Mouse (Mus musculus) stomach, embryonic 14.5 days (tissue): ENCODE measurements around the gene Blm. TPM values are rescaled to one million over a fixed set of nuclear protein-coding genes. Genes with fewer than 3 reads are reported as not detected.

Experiments used
- ATAC-seq: fragments of 200-750 bp; cut with Nextera tagmentation; 2 replicates; pipeline ENCODE4 v1.8.0; 2017; ENCODE audit warnings: low read depth, moderate TSS enrichment; ENCODE audit not compliant: insufficient number of reproducible peaks, insufficient read depth, low FRiP score
- H3K27ac ChIP-seq: fragments of 300-500 bp; sonication (generic); 2 replicates; pipeline ENCODE4 v1.5.1; 2014; ENCODE audit warnings: mild to moderate bottlenecking, low read length, moderate library complexity, mixed read lengths
- H3K27me3 ChIP-seq: fragments of 300-500 bp; sonication (generic); 2 replicates; pipeline ENCODE4 v1.6.1; 2014; ENCODE audit warnings: low read length, control low read depth, mixed read lengths; ENCODE audit not compliant: control insufficient read depth, insufficient read depth
- H3K36me3 ChIP-seq: fragments of 300-500 bp; sonication (generic); 2 replicates; pipeline ENCODE4 v1.6.1; 2014; ENCODE audit warnings: mild to moderate bottlenecking, control low read depth, low read length, moderate library complexity, mixed read lengths; ENCODE audit not compliant: control insufficient read depth, insufficient read depth
- H3K4me1 ChIP-seq: fragments of 300-500 bp; sonication (generic); 2 replicates; pipeline ENCODE4 v1.6.1; 2014; ENCODE audit warnings: low read length, control low read depth, mixed read lengths; ENCODE audit not compliant: control insufficient read depth, insufficient read depth
- H3K4me2 ChIP-seq: fragments of 300-500 bp; sonication (generic); replicated peaks from 2 replicates; pipeline ENCODE4 v1.6.1; 2014; ENCODE audit warnings: low read depth, low read length, control low read depth
- H3K4me3 ChIP-seq: fragments of 300-500 bp; sonication (generic); 2 replicates; pipeline ENCODE4 v1.5.1; 2014; ENCODE audit warnings: low read depth, low read length, control low read depth
- H3K9ac ChIP-seq: fragments of 300-500 bp; sonication (generic); replicated peaks from 2 replicates; pipeline ENCODE4 v1.6.1; 2014; ENCODE audit warnings: low read depth, mild to moderate bottlenecking, control low read depth, low read length, moderate library complexity, mixed read lengths
- H3K9me3 ChIP-seq: fragments of 300-500 bp; sonication (generic); 2 replicates; pipeline ENCODE4 v1.6.1; 2016; ENCODE audit warnings: low read depth, low read length, control low read depth; ENCODE audit not compliant: control insufficient read depth
- WGBS: fragments of 180-500 bp; shearing (Covaris S2); extraction: QIAGEN DNeasy Blood & Tissue Kit; methylation state at CpG from one replicate; pipeline ENCODE4 v1.1.7; 2014; 5-methylcytosine and 5-hydroxymethylcytosine counted together
- polyA plus RNA-seq: library from polyadenylated mRNA; unstranded; fragments of >200 nt; fragmentation: Nextera tagmentation; extraction: Ambion mirVana; gene quantifications from 2 replicates; pipeline ENCODE4 v1.2.1, GENCODE M21; 2014

The Blm gene
- polyA plus RNA-seq, 1 experiment from 2014 or later = 24.0 TPM

DNA sequence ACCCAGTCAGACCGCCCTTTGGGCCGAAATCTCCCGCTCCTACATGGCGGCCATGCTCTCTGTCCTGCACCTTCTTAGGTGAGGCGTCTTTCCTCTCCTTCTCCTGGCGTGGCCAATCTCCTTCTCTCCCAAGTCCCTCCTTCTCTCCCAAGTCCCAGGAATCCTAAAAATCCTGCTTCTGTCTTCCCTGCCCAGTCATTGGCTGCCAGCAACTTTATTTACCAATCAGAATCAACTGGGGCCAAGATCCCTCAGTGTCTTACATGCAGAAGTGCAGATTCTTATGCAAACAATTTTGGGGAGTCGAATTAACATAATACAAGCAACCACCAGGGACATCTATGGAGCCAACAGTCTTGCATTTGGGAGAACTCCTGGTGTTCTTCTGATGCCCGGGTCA is 33.1 kb upstream of the Blm start:
- no peaks in the 10 kb centered on the region for H3K4me1 ChIP-seq
- H3K4me2 ChIP-seq = no peak overlapping the region
- no peaks in the 10 kb centered on the region for H3K36me3 ChIP-seq
- no peak overlapping the region for H3K27ac ChIP-seq
- no peak overlapping the region for H3K9ac ChIP-seq
- no peaks in the 10 kb centered on the region for H3K27me3 ChIP-seq
- no peak for ATAC-seq
- H3K4me3 ChIP-seq = no peak overlapping the region
- WGBS = 77% methylated on average over 8 of the region's 8 CpGs
- H3K9me3 ChIP-seq = no peaks in the 10 kb centered on the region

DNA sequence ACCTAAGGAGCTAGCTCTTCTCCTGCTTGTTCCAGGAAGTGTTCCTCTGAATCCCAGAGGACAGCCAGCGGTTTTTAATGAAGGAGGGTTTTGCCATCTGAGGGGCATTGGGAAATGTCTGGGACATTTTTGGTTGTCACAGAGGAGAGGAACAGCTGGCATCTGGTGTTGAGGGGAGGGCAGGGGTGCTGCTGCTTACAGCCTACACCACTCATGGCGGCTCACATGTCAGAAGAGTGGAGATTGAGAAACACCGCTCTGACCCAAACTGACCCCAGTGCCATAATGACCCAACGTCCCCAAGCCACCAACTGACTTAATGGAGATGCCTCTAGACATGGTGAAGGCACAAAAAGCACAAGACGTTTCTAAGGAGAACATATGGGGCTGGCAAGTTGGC is 27.0 kb upstream of the Blm start:
- no peaks in the 10 kb centered on the region for H3K4me1 ChIP-seq
- ATAC-seq = no peak
- no peaks in the 10 kb centered on the region for H3K27me3 ChIP-seq
- H3K4me2 ChIP-seq = no peak overlapping the region
- 69% methylated on average over 5 of the region's 5 CpGs for WGBS
- H3K9ac ChIP-seq = no peak overlapping the region
- no peaks in the 10 kb centered on the region for H3K9me3 ChIP-seq
- no peaks in the 10 kb centered on the region for H3K36me3 ChIP-seq
- H3K4me3 ChIP-seq = no peak overlapping the region
- no peak overlapping the region for H3K27ac ChIP-seq

DNA sequence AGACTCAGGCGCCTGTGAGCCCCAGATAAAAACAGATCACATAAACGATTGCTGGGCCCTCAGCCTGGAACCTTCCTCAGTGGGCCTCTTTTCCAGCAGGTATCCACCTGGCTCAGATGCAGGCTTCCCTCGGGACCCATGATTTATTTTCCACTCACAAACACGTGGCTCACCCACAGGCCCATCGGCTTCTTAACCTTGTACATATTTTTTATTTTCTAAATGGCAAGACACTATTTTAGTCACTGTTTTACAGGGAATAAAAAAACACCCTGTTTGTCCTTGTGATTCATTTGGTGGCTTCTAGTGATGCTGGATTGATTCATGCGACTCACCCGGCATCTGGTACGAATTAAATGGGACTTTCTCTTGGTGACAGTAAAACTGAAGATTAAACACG is 26.4 kb upstream of the Blm start:
- H3K27me3 ChIP-seq = no peaks in the 10 kb centered on the region
- no peaks in the 10 kb centered on the region for H3K36me3 ChIP-seq
- H3K4me1 ChIP-seq = 0 out of 2 replicates have a peak, but pooled peaks cover under 1% of the 10 kb centered on the region
- 76% methylated on average over 9 of the region's 9 CpGs for WGBS
- ATAC-seq = no peak
- H3K27ac ChIP-seq = no peak overlapping the region
- no peak overlapping the region for H3K4me2 ChIP-seq
- H3K9ac ChIP-seq = no peak overlapping the region
- H3K9me3 ChIP-seq = no peaks in the 10 kb centered on the region
- no peak overlapping the region for H3K4me3 ChIP-seq

DNA sequence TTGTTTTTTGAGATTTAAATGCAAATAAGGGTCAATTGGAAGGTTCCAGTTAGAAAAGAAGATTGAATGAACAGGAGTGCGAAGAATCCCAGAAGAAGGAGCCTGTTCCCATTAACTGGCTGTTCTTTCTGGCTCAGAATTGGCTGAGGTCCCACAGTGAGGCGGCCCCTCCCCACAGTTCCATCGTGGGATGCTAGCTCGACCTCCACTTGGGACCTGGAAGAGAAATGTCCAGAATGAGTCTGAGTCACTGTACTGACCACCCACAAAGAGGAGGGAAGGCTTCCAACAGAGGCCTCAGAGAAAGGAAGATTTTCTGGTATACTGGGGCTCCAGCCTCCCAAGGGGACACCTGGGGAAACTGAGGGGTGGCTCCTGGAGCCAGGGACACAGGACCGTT is 23.7 kb upstream of the Blm start:
- H3K27ac ChIP-seq = no peak overlapping the region

DNA sequence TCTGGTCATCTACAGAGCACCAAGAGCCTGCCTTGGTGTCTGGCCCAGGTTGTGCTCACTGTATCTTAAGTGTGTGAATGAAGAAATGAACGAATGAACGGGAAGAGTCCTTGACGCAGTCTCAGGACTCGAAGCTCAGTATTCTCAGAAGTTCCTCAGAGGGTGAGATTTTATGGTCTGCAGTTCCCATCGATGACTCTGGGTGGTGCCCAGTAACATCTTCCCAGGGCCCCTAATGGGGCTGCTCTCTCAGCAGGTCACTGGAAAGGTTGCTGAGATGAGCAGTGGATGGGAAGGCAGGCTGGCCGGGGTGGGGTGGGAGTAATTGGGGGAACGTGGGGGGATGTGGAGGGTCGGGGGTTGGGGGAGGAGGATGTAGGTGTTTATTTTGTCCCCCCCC is 23.2 kb upstream of the Blm start:
- Histone ChIP-seq H3K9me3 (no peaks in the 10 kb centered on the region), H3K27ac (no peak overlapping the region), H3K27me3 (no peaks in the 10 kb centered on the region), H3K4me2 (no peak overlapping the region), H3K36me3 (no peaks in the 10 kb centered on the region), H3K4me1 (0 out of 2 replicates have a peak, but pooled peaks cover 3% of the 10 kb centered on the region), H3K9ac (no peak overlapping the region), H3K4me3 (no peak overlapping the region)
- 54% methylated on average over 8 of the region's 8 CpGs for WGBS
- no peak for ATAC-seq

More for the DNA sequence above, 23.7 kb upstream of the Blm start:
- no peaks in the 10 kb centered on the region for H3K9me3 ChIP-seq
- ATAC-seq = peak; percentile 66; the same call in 1 of the 2 replicates
- H3K4me3 ChIP-seq = no peak overlapping the region
- H3K27me3 ChIP-seq = no peaks in the 10 kb centered on the region
- no peak overlapping the region for H3K4me2 ChIP-seq
- 46% methylated on average over 5 of the region's 5 CpGs for WGBS
- no peak overlapping the region for H3K9ac ChIP-seq
- H3K36me3 ChIP-seq = no peaks in the 10 kb centered on the region
- H3K4me1 ChIP-seq = 0 out of 2 replicates have a peak, but pooled peaks cover 3% of the 10 kb centered on the region

DNA sequence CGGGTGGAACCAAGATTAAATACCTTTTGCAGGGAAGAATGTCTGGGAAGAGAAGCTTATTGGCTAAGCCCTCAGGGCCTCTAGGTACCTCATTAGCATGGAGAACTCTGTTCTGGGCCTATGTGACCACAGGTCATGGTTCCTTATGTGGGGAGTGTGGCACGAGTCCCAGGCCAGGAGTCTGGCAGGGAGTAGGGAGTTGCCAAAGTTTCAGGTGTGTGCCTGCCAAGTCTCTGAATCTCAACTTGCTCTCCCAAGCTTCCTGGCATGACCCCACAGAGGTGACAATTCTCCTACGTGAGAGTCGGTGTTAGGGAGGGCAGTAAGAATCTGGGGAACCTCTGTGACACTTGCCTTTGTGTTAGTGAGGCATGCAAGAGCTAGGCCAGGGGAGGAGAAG is 22.2 kb upstream of the Blm start:
- WGBS = 75% methylated on average over 4 of the region's 4 CpGs
- H3K9me3 ChIP-seq = no peaks in the 10 kb centered on the region
- H3K4me1 ChIP-seq = 0 out of 2 replicates have a peak, but pooled peaks cover 3% of the 10 kb centered on the region
- no peak overlapping the region for H3K9ac ChIP-seq
- H3K36me3 ChIP-seq = no peaks in the 10 kb centered on the region
- no peaks in the 10 kb centered on the region for H3K27me3 ChIP-seq
- no peak overlapping the region for H3K27ac ChIP-seq
- no peak for ATAC-seq
- no peak overlapping the region for H3K4me2 ChIP-seq
- no peak overlapping the region for H3K4me3 ChIP-seq

DNA sequence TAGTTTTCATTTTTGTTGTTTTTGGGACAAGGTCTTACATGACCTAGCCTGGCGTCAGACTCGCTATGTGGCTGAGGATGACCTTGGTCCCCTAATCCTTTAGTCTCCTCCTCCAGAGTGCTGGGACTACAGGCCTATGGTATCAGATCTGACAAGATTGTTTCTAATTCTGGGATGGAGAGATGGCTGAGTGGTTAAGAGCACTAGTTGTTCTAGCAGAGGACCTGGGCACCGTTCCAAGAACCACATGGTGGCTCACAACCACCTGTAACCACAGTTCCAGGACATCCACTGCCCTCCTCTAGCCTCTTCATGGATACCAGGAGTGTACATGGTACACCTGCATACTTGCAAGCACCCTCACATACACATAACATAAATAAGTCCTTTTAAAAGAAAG is 21.2 kb upstream of the Blm start:
- Histone ChIP-seq H3K9me3 (no peaks in the 10 kb centered on the region), H3K4me3 (no peak overlapping the region), H3K36me3 (no peaks in the 10 kb centered on the region), H3K9ac (no peak overlapping the region), H3K4me1 (0 out of 2 replicates have a peak, but pooled peaks cover 3% of the 10 kb centered on the region), H3K27me3 (no peaks in the 10 kb centered on the region), H3K4me2 (no peak overlapping the region), H3K27ac (no peak overlapping the region)
- ATAC-seq = no peak
- WGBS = 83% methylated on average over 3 of the region's 3 CpGs

DNA sequence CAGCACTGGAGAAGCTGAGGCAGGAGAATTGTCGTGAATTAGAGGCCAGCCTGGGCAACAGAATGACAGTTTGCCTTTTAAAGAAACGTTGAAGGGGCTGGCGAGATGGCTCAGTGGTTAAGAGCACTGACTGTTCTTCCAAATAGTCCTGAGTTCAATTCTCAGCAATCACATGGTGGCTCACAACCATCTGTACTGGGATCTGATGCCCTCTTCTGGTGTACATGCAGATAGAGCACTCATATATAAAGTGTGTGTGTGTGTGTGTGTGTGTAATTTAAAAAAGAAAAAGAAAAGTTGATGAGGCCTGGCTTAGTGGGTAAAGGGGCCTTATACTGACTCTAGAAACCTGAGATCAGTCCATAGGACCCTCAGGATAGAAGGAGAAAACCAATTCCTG is 20.2 kb upstream of the Blm start:
- H3K36me3 ChIP-seq = no peaks in the 10 kb centered on the region
- no peak overlapping the region for H3K9ac ChIP-seq
- H3K27me3 ChIP-seq = no peaks in the 10 kb centered on the region
- 80% methylated on average over 3 of the region's 3 CpGs for WGBS
- no peak for ATAC-seq
- no peak overlapping the region for H3K4me2 ChIP-seq
- H3K9me3 ChIP-seq = no peaks in the 10 kb centered on the region
- no peak overlapping the region for H3K27ac ChIP-seq
- H3K4me1 ChIP-seq = 0 out of 2 replicates have a peak, but pooled peaks cover 3% of the 10 kb centered on the region
- no peak overlapping the region for H3K4me3 ChIP-seq
